Comparison of ENCODE assay signal across 8 mouse cellular contexts in genomic region chr10:81217964-81218363, GRCm38 (mm10). TPM values are rescaled to one million over a fixed set of nuclear protein-coding genes. Genes with fewer than 3 reads are reported as not detected.
A peak's percentile ranks its signal among the peaks of the same experiment; 100 is the strongest.
DNase-seq lines count a peak whose midpoint lies in the region; ATAC-seq and TF ChIP-seq lines count a peak whose summit lies in the region.
"Had no signal": no experiment of that assay in that cellular context is flagged by ENCODE, and none has a peak within 500 bp of the region (broad histone marks: within the 10 kb centered on the region; RNA-seq: fewer than 3 reads in every experiment).

No protein-coding gene starts in this region.

- peaks cover 18% of the 10 kb centered on the region for H3K4me1 ChIP-seq in G1E (ENCODE audit: insufficient read depth, low read depth, low read length)

- no peak overlapping the region for H3K4me3 ChIP-seq in G1E (ENCODE audit: low read depth, low read length)

- ATAC-seq in G1E (ENCODE audit: extremely low read depth, insufficient number of reproducible peaks, low FRiP score, poor library complexity, severe bottlenecking) = no peak
- peak; percentile 86 for ATAC-seq in megakaryocyte, adult 5-6 weeks (ENCODE audit: poor library complexity, severe bottlenecking)

- H3K36me3 ChIP-seq in G1E (replicated peaks) = no peaks in the 10 kb centered on the region

- peak; percentile 87 for DNase-seq in CD4-positive, CD25-positive, alpha-beta regulatory T cell, adult 2 months (ENCODE audit: low read depth, low spot score)
- DNase-seq in G1E (ENCODE audit: low spot score) = peak; percentile 59
- peak; percentile 69 for DNase-seq in cerebellum, adult 8-10 months
- DNase-seq in heart, adult 8-10 months (ENCODE audit: low spot score) = peak; percentile 38
- peak; percentile 77 to 83 for DNase-seq in kidney, postnatal 25 days
- peak; percentile 73 to 94 for DNase-seq in spleen, postnatal 4 days (ENCODE audit: low spot score in 2 of 2)

- peaks cover 40% of the 10 kb centered on the region for H3K27me3 ChIP-seq in G1E (ENCODE audit: insufficient read depth, low read length)

- peak; percentile 75 for TF ChIP-seq CTCF in G1E (IDR thresholded peaks at IDR 0.05; ENCODE audit: low read depth, low read length)

- H3K9me3 ChIP-seq in G1E (replicated peaks) = no peaks in the 10 kb centered on the region

RNA-seq across cellular contexts. Expression of gene Atcay, which starts 12.7 kb away (rescaled TPM):
- total RNA-seq in G1E (2014; fragmentation: Nextera tagmentation) (not detected in 2 replicates), G1E (2017) (0.06 and 0.11 TPM in 2 replicates)
- polyA plus RNA-seq in G1E (2012) = not detected in 2 replicates
- under 1 TPM in 1 of 4 experiments, not detected in 3; 0.63 TPM for total RNA-seq in heart, adult 8-10 months (2022)
- not detected in 2 replicates for total RNA-seq in megakaryocyte, adult 5-6 weeks (2015)
- not detected in 2 replicates for total RNA-seq in megakaryocyte, adult 5-6 weeks (2017)

RNA-seq across cellular contexts. Expression of gene Zfr2, which starts 15.0 kb away (rescaled TPM):
- total RNA-seq in G1E (2014; fragmentation: Nextera tagmentation) (7.0 and 7.1 TPM in 2 replicates), G1E (2017) (2.6 and 3.2 TPM in 2 replicates)
- 1.8 and 1.9 TPM in 2 replicates for polyA plus RNA-seq in G1E (2012)
- 1 to 10 TPM; 1.6 to 3.1 (median 2.7) TPM for total RNA-seq in heart, adult 8-10 months (2022)
- total RNA-seq in megakaryocyte, adult 5-6 weeks (2015) = not detected in 2 replicates
- total RNA-seq in megakaryocyte, adult 5-6 weeks (2017) = 0.16 and 0.26 TPM in 2 replicates

RNA-seq across cellular contexts. Expression of gene Nmrk2, which starts 16.1 kb away (rescaled TPM):
- total RNA-seq in G1E (2014; fragmentation: Nextera tagmentation) (not detected in 2 replicates), G1E (2017) (not detected in 2 replicates)
- not detected in 2 replicates for polyA plus RNA-seq in G1E (2012)
- 10 to 100 TPM in 1 of 4 experiments, 1 to 10 TPM in 3; 5.8 to 18.8 (median 8.2) TPM for total RNA-seq in heart, adult 8-10 months (2022)
- not detected in 2 replicates for total RNA-seq in megakaryocyte, adult 5-6 weeks (2015)
- not detected in 2 replicates for total RNA-seq in megakaryocyte, adult 5-6 weeks (2017)

RNA-seq across cellular contexts. Expression of gene 4930442H23Rik, which starts 34.3 kb away (rescaled TPM):
- not detected in 2 replicates for total RNA-seq in G1E (2014; fragmentation: Nextera tagmentation)
- not detected in 2 replicates for total RNA-seq in G1E (2017)
- polyA plus RNA-seq in G1E (2012) = not detected in 2 replicates
- total RNA-seq in heart, adult 8-10 months (2022) = not detected
- total RNA-seq in megakaryocyte, adult 5-6 weeks (2015) = not detected in 2 replicates
- total RNA-seq in megakaryocyte, adult 5-6 weeks (2017) = not detected in 2 replicates
- polyA plus RNA-seq: heart, embryonic 14.5 days had no signal

RNA-seq across cellular contexts. Expression of gene Matk, which starts 34.8 kb away (rescaled TPM):
- total RNA-seq in G1E (2014; fragmentation: Nextera tagmentation) = not detected in 2 replicates
- total RNA-seq in G1E (2017) = 0.05 and 0.06 TPM in 2 replicates
- 0.07 TPM in 1 of 2 replicates, not detected in the other for polyA plus RNA-seq in G1E (2012)
- total RNA-seq in heart, adult 8-10 months (2022) = under 1 TPM; 0.26 to 0.75 (median 0.62) TPM
- total RNA-seq in megakaryocyte, adult 5-6 weeks (2015) = 5.4 and 5.9 TPM in 2 replicates
- 7.5 and 8.1 TPM in 2 replicates for total RNA-seq in megakaryocyte, adult 5-6 weeks (2017)

Comparison
In these comparisons a context has a peak if more than half of its experiments do, and no peak if none do; other contexts are left out.
1. RNA of gene Nmrk2, which starts 16.1 kb away (total RNA-seq): 5.8 to 18.8 TPM in heart, adult 8-10 months; not detected in G1E and not detected in megakaryocyte, adult 5-6 weeks; every median in the first group is over 4 times any median in the second.
2. Peak in every context shown above with its lines, with median percentiles within 50 percentile points of each other: DNase-seq.